Mouse (Mus musculus): Measurements from ENCODE around the gene Mfsd6.

DNA sequence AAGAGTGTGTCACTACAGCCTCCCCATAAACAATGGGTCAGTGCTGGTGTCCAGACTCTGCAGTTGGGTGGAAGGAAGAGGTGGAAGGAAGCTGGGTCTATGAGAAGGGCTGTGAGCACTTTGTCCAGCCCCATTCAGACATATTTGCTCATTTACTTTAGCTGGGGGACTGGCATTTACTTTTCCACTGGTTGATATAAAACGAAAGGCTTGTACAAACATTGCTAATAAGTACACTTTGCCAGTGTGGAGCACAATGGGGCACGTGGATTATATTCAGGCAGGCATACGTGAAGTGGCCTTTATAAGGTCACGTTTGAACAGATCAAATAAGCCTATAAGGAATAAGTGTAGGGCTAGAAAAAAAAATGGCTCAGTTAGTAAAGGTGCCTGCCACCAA lies 43.7 kb downstream of the Mfsd6 start:
- no peak for TF ChIP-seq CTCF (IDR thresholded peaks at IDR 0.05; ENCODE audit: insufficient read depth, low read depth, low read length)
- no peak for TF ChIP-seq POLR2A (IDR thresholded peaks at IDR 0.05; ENCODE audit: insufficient read depth, low read depth, low read length)

All from olfactory bulb, adult 2 months (tissue).